Mouse (Mus musculus) limb, embryonic 11.5 days (tissue): ENCODE results near the gene Tbc1d22b. TPM values are rescaled to one million over a fixed set of nuclear protein-coding genes. Genes with fewer than 3 reads are reported as not detected.

Experiments used
- ATAC-seq: fragments of 200-750 bp; cut with Nextera tagmentation; 2 replicates; pipeline ENCODE4 v1.8.0; 2017; ENCODE audit warnings: low read depth; ENCODE audit not compliant: insufficient number of reproducible peaks, low FRiP score, low TSS enrichment
- DNase-seq: peaks from one replicate; pipeline ENCODE4 v3.0.0-alpha.2; 2015; ENCODE audit warnings: low spot score
- H3K27ac ChIP-seq: fragments of 300-500 bp; sonication (generic); replicated peaks from 2 replicates; pipeline ENCODE4 v1.5.1; 2014; ENCODE audit warnings: low read depth, mild to moderate bottlenecking, low read length
- H3K27me3 ChIP-seq: fragments of 300-500 bp; sonication (generic); 2 replicates; pipeline ENCODE4 v1.6.1; 2014; ENCODE audit warnings: mild to moderate bottlenecking, low read length, mixed read lengths; ENCODE audit not compliant: control insufficient read depth, insufficient read depth
- H3K36me3 ChIP-seq: fragments of 300-500 bp; sonication (generic); 2 replicates; pipeline ENCODE4 v1.6.1; 2014; ENCODE audit warnings: mild to moderate bottlenecking, low read length, moderate library complexity, mixed read lengths; ENCODE audit not compliant: control insufficient read depth, insufficient read depth
- H3K4me1 ChIP-seq: fragments of 300-500 bp; sonication (generic); 2 replicates; pipeline ENCODE4 v1.6.1; 2014; ENCODE audit warnings: low read length, mixed read lengths; ENCODE audit not compliant: control insufficient read depth, insufficient read depth
- H3K4me2 ChIP-seq: fragments of 300-500 bp; sonication (generic); 2 replicates; pipeline ENCODE4 v1.6.1; 2014; ENCODE audit warnings: low read depth, mild to moderate bottlenecking, moderate library complexity; ENCODE audit not compliant: severe bottlenecking
- H3K4me3 ChIP-seq: fragments of 300-500 bp; sonication (generic); 2 replicates; pipeline ENCODE4 v1.5.1; 2014; ENCODE audit warnings: low read depth, low read length
- H3K9ac ChIP-seq: fragments of 300-500 bp; sonication (generic); 2 replicates; pipeline ENCODE4 v1.6.1; 2014; ENCODE audit warnings: mild to moderate bottlenecking, low read length
- H3K9me3 ChIP-seq: fragments of 300-500 bp; sonication (generic); 2 replicates; pipeline ENCODE4 v1.6.1; 2016; ENCODE audit warnings: low read length; ENCODE audit not compliant: control insufficient read depth
- WGBS: fragments of 180-500 bp; shearing (Covaris S2); extraction: QIAGEN DNeasy Blood & Tissue Kit; methylation state at CpG from one replicate; pipeline ENCODE4 v1.1.7; 2014; 5-methylcytosine and 5-hydroxymethylcytosine counted together
- polyA plus RNA-seq: library from polyadenylated mRNA; unstranded; fragments of >200 nt; fragmentation: Nextera tagmentation; extraction: Ambion mirVana; gene quantifications from 2 replicates; pipeline ENCODE4 v1.2.1, GENCODE M21; 2014

Tbc1d22b gene
- 19.7 and 20.1 TPM in 2 replicates for polyA plus RNA-seq

DNA sequence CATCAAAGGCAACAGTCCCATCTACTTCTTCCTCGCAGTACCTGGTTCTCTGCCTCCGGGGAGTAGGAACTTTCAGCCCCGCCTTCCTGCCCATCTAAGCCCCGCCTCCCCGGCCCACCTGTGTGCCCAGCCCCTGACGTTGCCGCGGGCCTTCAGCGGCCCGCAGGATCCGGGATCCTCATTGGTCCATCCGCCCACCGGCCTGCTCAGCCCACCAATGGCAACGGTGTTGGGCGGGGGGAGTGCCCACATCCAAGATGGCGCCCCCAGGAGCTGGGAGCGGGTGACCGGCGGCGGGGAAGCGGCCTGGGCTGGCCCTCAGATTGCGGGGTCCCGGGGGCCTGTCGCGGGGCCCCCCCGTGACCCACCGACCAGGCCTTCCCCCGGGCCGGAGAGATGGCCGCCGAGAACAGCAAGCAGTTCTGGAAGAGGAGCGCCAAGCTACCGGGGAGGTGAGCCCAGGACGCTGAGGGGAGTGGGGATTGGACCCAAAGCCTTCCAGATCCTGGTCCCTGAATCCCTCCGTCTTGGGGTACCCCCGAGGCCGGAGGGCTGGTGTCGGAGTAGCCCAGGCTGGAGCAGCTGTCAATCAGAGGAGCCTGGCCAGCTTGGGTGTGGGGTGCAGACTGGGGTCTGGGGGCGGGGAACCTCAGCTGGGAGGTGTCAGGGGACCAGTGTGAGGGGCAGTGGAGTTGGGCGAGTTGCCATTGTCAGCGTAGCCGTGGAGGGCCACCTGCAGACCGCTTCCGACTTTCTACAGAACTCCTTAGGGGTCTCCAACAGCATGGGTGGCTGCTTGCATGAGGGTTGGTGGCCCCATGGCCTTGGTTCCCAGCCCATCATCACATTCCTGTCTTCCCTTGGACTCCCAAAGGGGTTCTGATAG, at the start of gene Tbc1d22b, which contains the start of gene Gm17657:
Gene Tbc1d22b, plus strand, starts transcription at position 243 of the 886 bp plus-strand sequence.
Gene Gm17657, minus strand, starts transcription at position 96 of the 886 bp plus-strand sequence.
- Histone ChIP-seq H3K36me3 (no peaks in the 10 kb centered on the region), H3K9me3 (no peaks in the 10 kb centered on the region), H3K27me3 (no peaks in the 10 kb centered on the region), H3K4me1 (peaks cover 12% of the 10 kb centered on the region; the same call in 1 of the 2 replicates), H3K27ac (no peak within 1 kb of the TSS), H3K4me3 (peak within 1 kb of the TSS; percentile 97), H3K9ac (peak within 1 kb of the TSS; percentile 89), H3K4me2 (peak within 1 kb of the TSS; percentile 93)
- WGBS, result under 1% methylated on average over 44 of the region's 44 CpGs
- ATAC-seq (peak; percentile 97), DNase-seq (peak; percentile 95)

DNA sequence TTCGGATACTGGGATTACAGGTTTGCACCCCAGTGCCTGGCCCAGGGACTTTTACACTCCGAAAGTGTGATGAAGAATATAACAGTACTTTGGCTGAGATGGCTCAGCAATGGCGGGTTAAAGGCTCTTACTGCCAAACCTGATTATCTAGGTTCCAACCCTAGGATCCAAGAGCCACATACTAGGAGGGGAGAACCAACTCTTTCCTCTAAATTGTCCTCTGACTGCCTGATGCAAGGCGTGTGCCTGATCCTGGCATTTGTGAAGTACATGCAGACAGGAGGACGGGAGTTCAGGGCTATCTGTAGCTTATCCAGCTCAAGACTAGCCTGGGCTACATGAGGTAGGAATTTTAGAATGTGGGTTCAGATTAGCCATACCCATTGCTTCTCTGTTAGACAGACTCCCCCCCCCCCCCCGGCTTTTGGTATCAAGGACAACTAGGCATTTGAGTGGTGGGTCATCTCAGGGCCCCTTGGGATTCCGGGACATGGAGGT, 49.3 kb upstream of the Tbc1d22b start:
- H3K27ac ChIP-seq, result no peak overlapping the region

DNA sequence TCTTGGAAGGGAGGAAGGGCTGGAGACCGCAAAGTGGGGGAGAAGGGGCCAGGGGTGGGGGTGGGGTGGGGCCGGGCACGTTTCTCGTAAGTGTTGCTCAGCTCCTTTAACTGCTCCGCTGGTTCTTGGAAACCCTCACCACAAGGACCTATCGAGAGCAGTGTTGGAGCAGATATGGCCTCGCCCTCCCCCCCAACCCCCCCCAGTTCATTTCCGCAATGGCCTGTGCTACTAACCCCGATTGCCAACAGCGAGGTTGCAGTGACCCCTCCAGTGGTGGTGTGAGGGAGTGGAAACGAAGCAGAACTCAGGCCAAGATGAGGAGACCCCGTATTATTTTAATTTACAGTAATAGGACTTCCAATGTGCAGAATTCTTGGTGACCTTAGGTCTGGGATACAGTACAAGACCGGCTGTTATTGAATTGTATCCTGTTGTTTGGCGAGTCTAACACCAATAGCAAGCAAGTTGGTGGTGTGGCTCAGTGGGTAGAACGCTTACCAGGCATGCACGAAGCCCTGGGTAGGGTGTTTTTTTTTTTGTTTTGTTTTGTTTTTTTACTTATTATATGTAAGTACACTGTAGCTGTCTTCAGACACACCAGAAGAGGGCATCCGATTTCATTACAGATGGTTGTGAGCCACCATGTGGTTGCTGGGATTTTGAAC, 48.6 kb upstream of the Tbc1d22b start:
- no peaks in the 10 kb centered on the region for H3K36me3 ChIP-seq
- DNase-seq, result no peak
- H3K9ac ChIP-seq, result no peak overlapping the region
- H3K9me3 ChIP-seq, result no peaks in the 10 kb centered on the region
- H3K4me2 ChIP-seq, result no peak overlapping the region
- no peaks in the 10 kb centered on the region for H3K4me1 ChIP-seq
- ATAC-seq, result no peak
- no peaks in the 10 kb centered on the region for H3K27me3 ChIP-seq
- WGBS, result 76% methylated on average over 17 of the region's 17 CpGs
- H3K4me3 ChIP-seq, result no peak overlapping the region
- H3K27ac ChIP-seq, result no peak overlapping the region

More for the DNA sequence above, 49.3 kb upstream of the Tbc1d22b start:
- DNase-seq (no peak), ATAC-seq (no peak)
- no peaks in the 10 kb centered on the region for H3K4me1 ChIP-seq
- 81% methylated on average over 7 of the region's 7 CpGs for WGBS
- H3K27me3 ChIP-seq, result no peaks in the 10 kb centered on the region
- H3K36me3 ChIP-seq, result no peaks in the 10 kb centered on the region
- no peak overlapping the region for H3K4me3 ChIP-seq
- no peaks in the 10 kb centered on the region for H3K9me3 ChIP-seq
- H3K4me2 ChIP-seq, result no peak overlapping the region
- no peak overlapping the region for H3K9ac ChIP-seq

DNA sequence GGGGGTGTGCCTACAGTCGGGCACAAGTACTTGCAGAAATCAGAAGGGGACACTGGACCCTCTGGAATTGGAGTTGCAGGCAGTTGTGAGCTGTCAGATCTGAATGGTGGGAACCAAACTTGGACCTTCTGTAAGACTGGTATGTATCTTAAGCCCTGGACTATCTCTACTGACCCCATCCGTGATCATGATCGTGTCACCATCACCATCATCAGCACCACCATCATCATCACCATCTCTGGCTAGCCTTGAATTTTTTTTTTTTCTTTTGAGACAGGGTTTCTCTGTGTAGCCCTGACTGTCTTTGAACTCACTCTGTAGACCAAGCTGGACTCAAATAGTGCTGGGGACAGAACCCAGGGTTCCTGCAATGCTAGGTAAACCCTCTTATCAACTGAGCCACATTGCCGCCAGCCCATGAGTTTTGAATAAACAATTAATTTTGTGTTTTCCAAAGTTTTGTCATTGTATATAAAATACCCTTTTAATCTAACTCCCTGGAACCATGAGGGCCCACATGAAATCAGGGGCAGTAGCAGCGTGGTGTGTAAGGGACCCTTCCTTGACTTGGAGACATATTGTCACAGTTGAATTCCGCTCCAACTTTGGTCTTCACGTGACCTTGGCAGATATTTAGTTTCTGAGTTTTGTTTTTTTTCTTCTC, 47.4 kb upstream of the Tbc1d22b start:
- Histone ChIP-seq H3K36me3 (no peaks in the 10 kb centered on the region), H3K4me2 (no peak overlapping the region), H3K27me3 (no peaks in the 10 kb centered on the region), H3K9me3 (no peaks in the 10 kb centered on the region), H3K9ac (no peak overlapping the region), H3K27ac (no peak overlapping the region), H3K4me1 (no peaks in the 10 kb centered on the region), H3K4me3 (no peak overlapping the region)
- 81% methylated on average over 7 of the region's 7 CpGs for WGBS
- DNase-seq (no peak), ATAC-seq (no peak)

- Histone ChIP-seq H3K27ac (no peak overlapping the region), H3K9ac (0 out of 2 replicates have a peak overlapping the region, but pooled peaks have one; percentile 3), H3K27me3 (no peaks in the 10 kb centered on the region), H3K36me3 (no peaks in the 10 kb centered on the region), H3K9me3 (no peaks in the 10 kb centered on the region), H3K4me2 (peak overlapping the region; percentile 24), H3K4me1 (no peaks in the 10 kb centered on the region), H3K4me3 (no peak overlapping the region)
- 15% methylated on average over 32 of the region's 32 CpGs for WGBS
- DNase-seq, result no peak
- ATAC-seq, result no peak
Measured at GRCm38 (mm10) chr17:29502669-29503665, 46.6 kb upstream of the Tbc1d22b start.

DNA sequence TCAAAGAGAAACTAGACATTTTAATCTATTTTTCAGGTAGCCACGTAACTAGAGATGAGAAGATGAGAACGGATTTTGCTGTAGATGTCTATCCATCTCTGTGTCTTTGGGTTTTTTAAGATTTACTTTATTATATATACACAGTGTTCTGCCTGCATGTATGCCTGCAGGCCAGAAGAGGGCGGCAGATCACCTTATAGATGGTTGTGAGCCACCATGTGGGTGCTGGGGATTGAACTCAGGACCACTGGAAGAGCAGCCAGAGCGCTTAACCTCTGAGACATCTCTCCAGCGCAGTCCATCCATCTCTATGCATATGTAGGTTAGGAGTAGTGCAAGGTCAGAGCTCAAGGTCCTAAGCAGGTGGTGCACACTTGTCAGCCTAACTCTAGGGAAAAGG, 45.9 kb upstream of the Tbc1d22b start:
- no peaks in the 10 kb centered on the region for H3K27me3 ChIP-seq
- H3K4me1 ChIP-seq, result no peaks in the 10 kb centered on the region
- H3K9ac ChIP-seq, result no peak overlapping the region
- no peaks in the 10 kb centered on the region for H3K36me3 ChIP-seq
- H3K4me3 ChIP-seq, result no peak overlapping the region
- no peak overlapping the region for H3K27ac ChIP-seq
- H3K4me2 ChIP-seq, result no peak overlapping the region
- 78% methylated on average over 5 of the region's 5 CpGs for WGBS
- DNase-seq (no peak), ATAC-seq (no peak)
- no peaks in the 10 kb centered on the region for H3K9me3 ChIP-seq

GRCm38 (mm10) chr17:29508927-29509608, 40.5 kb upstream of the Tbc1d22b start:
- H3K27ac ChIP-seq, result no peak overlapping the region
- H3K9me3 ChIP-seq, result no peaks in the 10 kb centered on the region
- DNase-seq, result no peak
- H3K36me3 ChIP-seq, result no peaks in the 10 kb centered on the region
- no peaks in the 10 kb centered on the region for H3K27me3 ChIP-seq
- H3K9ac ChIP-seq, result no peak overlapping the region
- no peak for ATAC-seq
- no peak overlapping the region for H3K4me2 ChIP-seq
- WGBS, result 84% methylated on average over 12 of the region's 12 CpGs
- no peaks in the 10 kb centered on the region for H3K4me1 ChIP-seq
- H3K4me3 ChIP-seq, result no peak overlapping the region
